Mouse (Mus musculus) adipocyte (in vitro differentiated cells): ENCODE measurements around the gene Gria4.
A peak's percentile ranks its signal among the peaks of the same experiment; 100 is the strongest.
"Not testable (repeated sequence)": the region's sequence is repeated elsewhere in the genome, so short reads cannot be mapped to it uniquely, and the experiment has no call there.

Experiments used
- DNase-seq: peaks from one replicate; pipeline ENCODE4 v3.0.0-alpha.2; 2016; ENCODE audit warnings: low spot score

The Gria4 gene

GRCm38 (mm10) chr9:4555415-4555959 is 240.5 kb downstream of the Gria4 start:
- DNase-seq = no peak

GRCm38 (mm10) chr9:4539218-4539617 is 256.8 kb downstream of the Gria4 start:
- no peak for DNase-seq

GRCm38 (mm10) chr9:4536514-4537150 is 259.4 kb downstream of the Gria4 start:
- peak; percentile 67 for DNase-seq

- DNase-seq = no peak
These were observed 281.5 kb downstream of the Gria4 start for GRCm38 (mm10) chr9:4514563-4514885.

- no peak for DNase-seq
These were observed 282.1 kb downstream of the Gria4 start for GRCm38 (mm10) chr9:4513796-4514562.

- no peak for DNase-seq
These were observed 289.9 kb downstream of the Gria4 start for GRCm38 (mm10) chr9:4506086-4506485.

- DNase-seq = no peak
These were observed 290.9 kb downstream of the Gria4 start for GRCm38 (mm10) chr9:4505087-4505486.

- DNase-seq = no peak
These were observed 309.6 kb downstream of the Gria4 start for GRCm38 (mm10) chr9:4486428-4486827.

- no peak for DNase-seq
These were observed 311.5 kb downstream of the Gria4 start for GRCm38 (mm10) chr9:4484502-4484901.

GRCm38 (mm10) chr9:4470791-4471190 is 325.2 kb downstream of the Gria4 start:
- DNase-seq = no peak

GRCm38 (mm10) chr9:4459456-4460070 is 336.5 kb downstream of the Gria4 start:
- DNase-seq = no peak

GRCm38 (mm10) chr9:4458193-4458592 is 337.8 kb downstream of the Gria4 start:
- DNase-seq = no peak

- no peak for DNase-seq
These were observed 338.4 kb downstream of the Gria4 start for GRCm38 (mm10) chr9:4457644-4458043.

GRCm38 (mm10) chr9:4442908-4443307 is 353.1 kb downstream of the Gria4 start:
- peak; percentile 27 for DNase-seq

- not testable (repeated sequence) for DNase-seq
These were observed 395.2 kb downstream of the Gria4 start for GRCm38 (mm10) chr9:4400801-4401200.

- DNase-seq = no peak
These were observed 419.4 kb downstream of the Gria4 start for GRCm38 (mm10) chr9:4376640-4377120.

- peak; percentile 100 for DNase-seq
These were observed 420.0 kb downstream of the Gria4 start, which contains the start of gene Msantd4 for GRCm38 (mm10) chr9:4375828-4376639. Msantd4 (plus strand) TSS chr9:4376562.
